Mouse (Mus musculus) R1 (cell line): Measurements from ENCODE around the gene Cchcr1.
A peak's percentile ranks its signal among the peaks of the same experiment; 100 is the strongest.

ENCODE experiments used
- DNase-seq: peaks from one replicate; pipeline ENCODE4 v3.0.0-alpha.2; 2018; ENCODE audit warnings: low read depth, low spot score

Cchcr1 gene

DNA sequence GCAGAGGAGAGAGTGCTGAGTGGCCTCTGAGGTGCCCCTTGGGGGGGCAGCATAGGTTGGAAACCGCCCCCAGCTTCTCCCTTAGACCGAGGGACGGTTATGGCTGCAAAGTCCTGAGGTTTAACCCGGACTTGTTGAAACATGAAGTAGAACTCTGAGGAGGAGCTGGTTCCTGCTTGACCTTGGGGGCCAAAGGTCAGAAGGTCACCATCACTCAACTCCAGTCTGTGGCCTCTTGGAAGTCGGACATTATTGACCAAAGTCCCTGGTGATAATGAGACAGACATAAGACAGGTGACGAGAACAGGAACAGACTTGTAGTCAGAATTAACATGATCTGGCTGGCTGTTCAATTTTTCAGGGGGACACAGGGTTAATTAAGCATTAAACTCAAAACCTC is 2.1 kb upstream of the Cchcr1 start:
- DNase-seq, result peak; percentile 62

DNA sequence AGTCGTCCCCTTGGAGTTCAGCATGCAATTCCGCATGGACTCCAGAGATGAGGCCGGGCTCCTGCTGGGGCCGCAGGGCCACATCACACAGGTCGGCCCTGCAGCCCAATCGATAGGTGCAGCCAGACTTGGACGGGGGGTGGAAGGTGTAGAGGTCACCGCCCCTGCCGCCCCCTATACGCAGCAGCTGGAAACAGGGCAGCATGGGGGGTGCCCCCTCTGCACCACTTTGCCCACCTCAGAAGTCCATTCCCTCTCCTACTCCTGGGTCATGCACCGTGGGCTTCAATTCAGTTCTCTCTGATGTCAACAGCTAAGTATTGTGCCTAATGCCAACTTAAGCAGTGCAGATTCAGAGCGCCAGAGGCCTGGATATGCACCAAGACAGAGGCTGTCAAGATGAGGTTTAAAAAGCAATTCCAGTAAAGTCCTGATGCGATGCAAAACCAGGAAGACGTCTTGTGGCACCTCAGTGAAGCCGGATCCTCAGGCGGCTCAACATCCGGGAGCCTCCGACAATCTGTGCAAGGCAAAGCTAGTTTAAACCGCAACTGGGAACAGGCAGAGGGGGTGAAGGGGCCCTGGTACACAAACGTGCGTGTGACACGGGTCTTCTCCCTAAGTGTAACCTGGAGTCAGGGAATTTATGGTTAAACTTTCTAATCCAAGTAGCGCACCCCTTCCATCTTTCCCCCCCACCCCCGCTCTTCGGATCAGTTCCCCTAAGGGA is 824 bp upstream of the Cchcr1 start:
- DNase-seq, result peak; percentile 80

DNA sequence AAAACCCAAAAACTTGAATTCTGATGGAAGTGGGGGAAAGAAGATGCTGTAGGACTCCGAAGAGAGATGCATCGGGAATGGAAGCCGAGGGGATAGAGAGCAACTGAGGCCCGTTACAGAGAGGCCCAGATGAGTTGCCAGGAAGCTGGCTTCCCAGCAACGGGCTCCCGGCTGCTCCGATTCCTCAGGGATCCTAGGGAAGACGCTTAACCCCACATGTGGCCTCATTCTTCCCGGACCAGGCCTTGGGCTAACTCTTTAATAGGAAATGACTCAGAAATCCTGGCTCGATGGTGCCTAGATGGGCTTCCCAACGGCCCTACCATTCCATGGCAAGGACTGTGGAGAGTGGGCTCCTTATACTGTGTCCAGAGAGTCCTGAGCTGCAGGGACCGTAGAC is 626 bp downstream of the Cchcr1 start:
- DNase-seq, result peak; percentile 58

DNA sequence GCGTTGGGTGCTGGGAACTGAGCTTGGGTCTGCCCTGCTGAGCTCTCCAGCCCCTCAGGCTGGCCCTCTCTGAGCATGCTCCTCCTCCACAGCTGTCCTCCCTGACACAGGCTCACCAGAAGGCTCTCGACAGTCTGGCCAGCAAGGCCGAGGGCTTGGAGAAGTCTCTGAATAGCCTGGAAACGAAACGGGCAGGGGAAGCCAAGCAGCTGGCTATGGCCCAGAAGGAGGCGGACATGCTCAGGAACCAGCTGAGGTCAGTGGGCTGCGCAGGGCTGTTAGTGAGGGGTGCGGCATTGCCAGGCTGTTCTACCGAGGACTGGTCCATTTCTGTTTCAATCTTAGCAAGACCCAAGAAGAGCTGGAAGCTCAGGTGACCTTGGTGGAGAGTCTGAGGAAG is 7.5 kb downstream of the Cchcr1 start:
- no peak for DNase-seq

DNA sequence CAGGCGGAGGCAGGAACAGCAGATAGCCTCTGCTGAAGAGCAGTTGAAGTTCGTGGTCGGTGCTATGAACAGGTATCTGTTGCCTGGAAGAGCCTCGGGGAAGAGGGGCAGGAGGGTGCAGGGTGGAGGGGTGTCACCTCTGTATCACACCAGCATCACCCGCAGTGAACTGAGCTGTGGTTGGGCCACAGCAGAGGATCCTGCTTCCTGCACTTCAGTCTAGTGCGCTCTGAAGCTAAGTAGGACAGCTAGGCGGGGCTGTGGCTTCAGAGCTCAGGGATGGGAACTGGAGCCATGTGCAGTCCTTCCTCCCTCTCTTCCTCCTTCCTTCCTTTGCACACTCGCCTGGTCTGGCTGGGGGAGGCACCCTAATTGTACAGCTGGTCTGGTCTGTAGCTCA is 9.7 kb downstream of the Cchcr1 start:
- no peak for DNase-seq

DNA sequence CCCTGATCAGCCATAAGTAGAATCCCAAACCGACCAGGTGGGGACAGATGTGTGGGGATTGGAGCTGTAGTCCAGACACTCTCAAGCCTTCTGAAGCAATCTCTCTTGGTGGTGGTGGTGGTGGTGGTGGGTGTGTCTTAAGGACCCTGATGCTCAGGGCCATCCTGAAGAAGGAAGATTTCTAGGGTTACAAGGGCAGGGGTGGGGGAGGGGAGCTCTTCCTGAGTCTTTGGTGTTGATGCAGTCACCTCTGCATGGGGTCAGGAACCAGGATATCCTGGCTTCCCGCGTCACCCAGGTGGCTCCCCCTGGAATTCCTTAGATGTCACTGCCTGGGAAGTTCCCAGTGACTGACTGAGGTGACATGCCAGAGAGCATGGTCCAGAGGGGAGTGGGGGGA is 15.5 kb downstream of the Cchcr1 start:
- DNase-seq, result peak; percentile 73

DNA sequence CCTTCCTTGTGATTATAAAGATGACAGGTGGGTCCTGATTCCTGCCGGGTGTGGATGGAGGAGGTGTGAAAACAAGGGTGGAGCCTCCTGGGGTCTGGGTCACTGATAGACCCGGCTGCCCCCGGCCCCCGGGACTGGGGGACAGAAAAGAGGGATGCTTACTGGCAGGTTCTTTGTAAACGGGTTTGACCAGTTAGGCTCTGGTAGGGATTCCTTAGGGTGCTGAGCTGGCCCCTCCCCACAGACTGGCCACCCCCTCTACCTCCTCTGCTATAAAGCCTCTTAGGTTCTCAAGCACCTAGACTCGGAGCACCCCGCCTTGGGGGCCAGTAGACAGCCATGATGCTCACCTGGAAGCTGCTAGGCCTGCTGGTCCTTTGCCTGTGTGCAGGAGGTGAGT is 16.0 kb downstream of the Cchcr1 start, which contains the start of gene Psors1c2:
TSS of gene Psors1c2 (plus strand) at position 301 of the 400 bp plus-strand sequence.
- DNase-seq, result no peak

DNA sequence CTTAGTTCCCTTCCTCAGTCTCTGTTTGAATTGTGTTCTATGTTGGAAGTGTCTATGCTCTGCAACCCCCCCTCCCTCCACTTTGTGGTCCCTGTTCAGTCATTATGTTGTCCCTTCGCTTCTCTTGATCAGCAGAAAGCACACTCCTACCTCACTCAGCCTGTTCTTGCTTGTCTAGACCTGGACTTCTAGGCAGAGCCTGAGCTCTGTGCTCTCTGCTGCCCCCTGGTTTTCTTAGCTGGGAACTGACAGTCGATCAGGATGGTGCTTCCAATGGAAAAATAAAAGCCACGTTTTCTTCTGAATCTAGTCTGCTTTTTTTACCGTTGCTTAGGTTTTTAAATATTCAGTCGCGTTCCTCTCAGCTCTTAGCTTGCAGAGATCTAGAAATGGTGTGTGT is 17.4 kb downstream of the Cchcr1 start:
- DNase-seq, result peak; percentile 86

DNA sequence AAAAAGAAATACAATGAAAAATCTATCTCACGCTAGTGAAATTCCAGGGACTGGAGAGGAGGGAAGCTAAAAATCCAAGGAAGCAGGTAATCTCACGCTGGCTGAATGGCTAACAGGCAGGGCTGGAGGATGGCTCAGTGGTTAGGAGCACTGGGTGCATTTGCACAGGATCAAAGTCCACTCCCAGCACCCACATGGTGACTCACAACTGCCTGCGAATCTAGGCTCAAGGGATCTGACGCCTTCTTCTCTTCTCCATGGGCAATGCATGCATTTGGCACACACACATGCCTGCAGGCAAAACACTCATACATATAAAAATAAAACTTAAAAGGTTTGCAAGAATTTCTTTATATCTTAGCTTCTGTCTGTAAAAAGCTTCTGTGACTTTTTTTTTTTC is 20.5 kb downstream of the Cchcr1 start:
- no peak for DNase-seq

DNA sequence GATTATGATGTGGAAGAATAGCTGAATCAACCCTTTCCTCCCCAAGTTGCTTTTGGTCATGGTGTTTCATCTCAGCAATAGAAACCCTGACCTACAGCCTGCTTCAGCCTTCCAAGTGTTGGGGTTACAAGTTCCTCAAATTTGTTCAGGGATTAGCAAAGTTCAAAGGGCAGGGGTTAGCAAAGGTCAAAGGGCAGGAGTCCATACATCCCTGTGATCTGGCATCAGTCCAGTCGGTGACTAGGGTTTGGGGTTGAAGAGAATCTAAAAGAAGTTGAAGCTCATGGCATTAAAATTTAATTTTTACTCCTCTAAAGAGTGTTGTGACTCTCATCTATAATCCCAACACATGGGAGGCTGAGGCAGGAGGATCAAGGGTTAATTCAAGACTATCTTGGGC is 21.6 kb downstream of the Cchcr1 start:
- no peak for DNase-seq

DNA sequence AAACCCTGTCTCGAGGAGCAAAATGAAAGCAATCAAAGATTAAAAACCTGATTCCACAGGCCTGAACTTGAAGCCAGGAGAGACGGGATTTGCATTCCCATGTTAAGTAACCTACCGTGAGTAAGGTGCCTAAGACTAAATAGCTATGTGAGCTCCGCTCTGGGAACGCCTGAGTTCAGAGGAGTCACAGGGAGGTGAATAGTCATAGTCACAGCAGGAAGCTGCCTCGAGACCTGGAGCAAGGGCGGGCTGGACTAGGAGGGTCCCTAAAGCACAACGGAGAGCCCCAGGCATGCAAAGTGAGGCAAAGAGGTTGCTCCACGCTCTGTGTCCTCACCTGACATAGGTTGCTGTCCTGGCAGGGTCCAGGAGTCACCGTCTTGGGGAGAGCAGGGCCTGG is 22.6 kb downstream of the Cchcr1 start:
- peak; percentile 70 for DNase-seq

DNA sequence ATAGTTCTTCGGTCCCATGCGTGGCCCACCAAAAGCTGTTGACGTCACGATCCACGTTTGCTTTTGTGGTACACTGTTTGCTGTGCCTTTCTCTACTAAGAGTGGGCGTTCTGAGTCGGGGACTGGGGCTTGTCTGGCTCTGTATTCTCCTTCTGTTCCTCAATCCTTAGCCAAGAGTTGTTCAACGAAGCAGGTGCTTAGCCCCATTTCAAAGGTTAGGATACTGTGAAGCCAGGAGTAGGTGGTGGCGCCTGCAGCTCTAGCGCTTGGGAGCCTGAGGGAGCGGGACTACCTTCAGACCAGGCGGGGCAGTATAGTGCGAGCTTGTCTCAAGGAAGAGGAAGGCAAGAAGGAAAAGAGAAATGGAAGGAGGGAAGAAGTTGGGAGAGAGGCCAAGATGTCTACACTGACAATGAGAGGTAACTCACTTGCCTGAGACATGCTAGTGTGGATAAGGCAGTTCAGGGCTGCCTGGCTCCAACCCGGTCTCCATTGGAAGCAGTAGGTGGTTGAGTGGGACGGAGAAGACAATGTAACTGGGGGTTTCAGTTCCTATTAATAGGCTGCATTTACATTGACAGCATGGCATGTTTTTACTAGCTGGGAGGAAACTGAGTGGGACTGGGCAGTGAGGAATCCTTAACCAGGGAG is 26.0 kb downstream of the Cchcr1 start:
- DNase-seq, result peak; percentile 90

DNA sequence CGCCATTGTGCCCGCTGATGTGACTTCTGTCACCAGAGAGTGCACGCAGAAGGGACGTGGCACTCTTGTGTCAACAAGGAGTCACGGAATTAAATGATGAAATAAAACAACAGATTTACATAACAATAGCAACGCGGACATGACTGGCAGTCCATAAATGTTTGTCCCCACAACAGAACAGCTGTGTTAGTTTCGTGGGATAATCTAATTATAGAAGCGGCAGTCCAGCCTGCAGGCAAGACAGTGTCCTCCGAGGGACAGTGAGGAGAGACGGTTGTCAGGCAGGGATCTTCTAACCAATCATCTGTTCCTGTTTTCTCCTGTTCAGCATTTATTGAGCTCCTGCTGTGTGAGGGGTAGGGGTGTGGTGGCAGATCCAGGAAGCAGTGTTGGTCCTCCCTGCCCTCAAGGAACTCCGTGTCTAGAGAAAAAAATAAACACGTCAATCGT is 26.5 kb downstream of the Cchcr1 start:
- peak; percentile 66 for DNase-seq

DNA sequence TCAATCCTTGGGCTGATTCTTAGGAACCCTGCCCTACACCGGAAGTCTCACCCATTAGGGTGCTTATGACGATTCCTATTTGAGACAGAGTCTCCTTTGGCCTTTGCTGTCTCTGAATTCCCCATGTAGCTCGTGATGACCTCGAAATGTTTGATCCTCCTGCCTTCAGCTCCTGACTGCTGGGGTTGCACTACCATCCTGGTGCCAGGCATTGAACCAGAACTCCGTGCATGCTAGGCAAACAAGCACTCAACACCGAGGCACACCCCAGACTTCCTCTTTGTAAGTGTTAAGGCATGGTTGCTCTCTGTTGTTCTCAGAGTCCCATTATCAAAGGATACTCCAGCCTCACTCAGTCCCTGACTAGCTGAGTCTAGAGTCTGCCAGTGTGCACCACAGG is 27.1 kb downstream of the Cchcr1 start:
- DNase-seq, result no peak

DNA sequence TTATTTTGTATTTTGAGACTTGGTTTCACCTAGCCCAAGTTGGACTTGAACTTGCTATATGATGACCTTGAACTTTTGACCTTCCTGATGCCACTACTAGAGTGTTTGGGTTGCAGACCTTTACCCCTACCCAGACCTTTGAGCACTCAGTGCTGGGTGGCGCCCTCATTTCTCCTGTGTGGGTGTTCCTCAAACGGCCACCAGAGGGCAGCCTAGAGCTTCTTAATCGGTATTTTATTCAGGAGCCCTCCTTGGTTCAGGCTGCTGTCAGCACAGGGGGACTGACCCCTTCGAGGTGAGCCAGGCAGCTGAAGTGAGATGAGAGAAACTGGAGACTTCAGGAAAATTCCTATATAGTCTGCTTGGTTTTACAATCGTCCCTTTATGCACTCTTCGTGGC is 27.8 kb downstream of the Cchcr1 start:
- DNase-seq, result peak; percentile 90

DNA sequence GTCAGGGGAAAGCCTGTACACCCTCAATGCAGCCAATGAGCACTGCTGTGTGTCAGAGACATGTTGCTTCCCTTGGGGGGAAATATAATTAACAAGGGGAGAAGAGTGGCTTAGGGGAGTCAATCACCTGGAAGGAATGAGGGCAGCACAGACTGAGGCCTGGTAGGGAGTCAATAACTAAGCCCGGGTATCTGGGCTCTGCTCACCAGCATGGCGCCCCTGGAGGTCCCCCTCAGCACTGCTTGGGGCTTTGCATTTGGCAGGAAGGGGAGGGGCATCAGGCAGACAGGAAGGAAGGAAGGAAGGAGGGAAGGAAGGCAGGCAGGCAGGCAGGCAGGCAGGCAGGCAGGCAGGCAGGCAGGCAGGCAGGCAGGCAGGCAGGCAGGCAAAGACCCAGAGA is 30.6 kb downstream of the Cchcr1 start:
- DNase-seq, result peak; percentile 94

DNA sequence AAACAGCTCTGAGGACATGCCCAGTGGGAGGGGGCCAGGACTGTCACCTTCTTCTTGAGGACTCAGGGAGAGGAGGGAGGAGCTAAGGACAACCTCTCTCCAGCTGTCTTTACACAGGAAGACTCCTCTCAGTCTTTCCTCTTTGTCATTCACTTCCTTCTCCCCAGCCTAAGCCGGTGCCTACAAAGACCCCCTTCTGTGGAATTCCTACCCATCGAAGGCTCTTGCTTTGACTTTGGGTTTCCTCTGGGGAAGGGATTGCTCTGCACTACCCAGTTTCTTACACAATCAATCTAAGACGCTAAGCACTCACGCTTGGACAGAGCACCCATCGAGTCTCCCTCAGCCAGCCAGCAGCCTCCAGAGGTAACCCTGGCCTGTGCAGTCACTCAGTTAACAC is 31.7 kb downstream of the Cchcr1 start:
- DNase-seq, result peak; percentile 93

DNA sequence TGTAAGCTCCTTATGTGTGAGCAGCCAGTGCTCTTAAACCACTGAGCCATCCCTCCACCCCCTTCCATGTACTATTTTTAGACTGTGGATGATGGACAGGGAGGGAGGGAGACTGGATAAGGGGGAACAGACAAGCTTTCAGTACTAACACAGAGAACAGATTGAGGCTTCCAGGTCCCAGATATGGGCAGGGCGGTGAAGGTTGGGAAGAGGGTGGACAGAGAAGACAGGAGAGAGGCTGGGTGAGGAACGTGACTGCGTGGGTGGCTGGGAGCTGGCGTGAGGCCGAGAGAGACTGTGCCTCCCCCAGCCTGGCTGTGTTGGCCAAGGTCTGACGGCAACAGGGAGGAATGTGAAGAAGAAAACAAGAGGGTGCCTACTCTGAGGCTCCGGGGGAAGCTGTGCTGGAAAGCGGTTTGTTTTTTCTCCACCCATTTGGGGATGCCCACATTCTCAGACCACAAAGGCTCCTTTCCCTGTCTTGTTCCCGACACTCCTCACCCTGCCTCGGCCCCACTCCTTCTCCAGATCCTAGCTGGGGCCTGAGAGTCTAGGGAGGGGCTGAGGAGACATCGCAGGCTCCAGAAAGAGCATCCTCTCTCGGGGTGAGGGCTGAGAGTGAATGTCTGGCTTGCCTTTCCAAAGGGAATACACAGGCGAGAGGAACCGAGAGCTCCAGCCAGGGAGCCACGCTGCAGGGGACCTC is 32.7 kb downstream of the Cchcr1 start:
- no peak for DNase-seq

DNA sequence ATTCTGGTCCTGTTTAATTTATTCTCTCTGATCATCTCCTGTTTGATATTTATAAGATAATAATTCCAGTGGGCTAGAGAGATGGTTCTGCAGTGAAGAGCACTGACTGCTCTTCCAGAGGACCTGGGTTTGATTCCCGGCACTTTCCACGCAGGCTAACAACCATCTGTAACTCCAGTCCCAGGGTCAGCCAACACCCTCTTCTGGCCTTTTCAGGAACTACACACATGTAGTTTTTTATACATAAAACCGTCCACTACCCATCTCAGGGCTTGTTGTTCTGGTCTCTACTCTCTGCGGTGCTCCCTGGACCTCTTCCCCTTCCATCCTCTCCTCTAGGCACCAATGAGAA is 33.2 kb downstream of the Cchcr1 start:
- peak; percentile 57 for DNase-seq

DNA sequence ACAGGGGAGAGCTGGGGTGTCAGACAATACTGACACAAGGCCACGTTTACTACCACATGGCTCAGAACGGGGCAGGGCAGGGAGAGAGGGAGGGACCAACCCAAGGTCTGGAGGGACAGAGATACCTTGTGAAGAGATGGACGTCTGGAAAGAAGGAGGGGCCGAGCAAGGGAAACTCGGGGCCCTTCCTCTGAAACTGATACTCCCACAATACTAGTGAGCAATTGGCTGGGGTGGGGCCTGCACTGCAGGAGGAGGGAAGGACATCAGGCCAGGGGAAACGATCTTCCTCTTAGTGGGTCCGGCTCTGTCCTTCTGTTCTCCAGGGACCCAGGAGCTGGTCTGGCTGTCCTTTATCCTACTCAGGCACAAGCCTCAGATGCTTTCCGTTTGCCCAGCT is 34.0 kb downstream of the Cchcr1 start:
- no peak for DNase-seq

DNA sequence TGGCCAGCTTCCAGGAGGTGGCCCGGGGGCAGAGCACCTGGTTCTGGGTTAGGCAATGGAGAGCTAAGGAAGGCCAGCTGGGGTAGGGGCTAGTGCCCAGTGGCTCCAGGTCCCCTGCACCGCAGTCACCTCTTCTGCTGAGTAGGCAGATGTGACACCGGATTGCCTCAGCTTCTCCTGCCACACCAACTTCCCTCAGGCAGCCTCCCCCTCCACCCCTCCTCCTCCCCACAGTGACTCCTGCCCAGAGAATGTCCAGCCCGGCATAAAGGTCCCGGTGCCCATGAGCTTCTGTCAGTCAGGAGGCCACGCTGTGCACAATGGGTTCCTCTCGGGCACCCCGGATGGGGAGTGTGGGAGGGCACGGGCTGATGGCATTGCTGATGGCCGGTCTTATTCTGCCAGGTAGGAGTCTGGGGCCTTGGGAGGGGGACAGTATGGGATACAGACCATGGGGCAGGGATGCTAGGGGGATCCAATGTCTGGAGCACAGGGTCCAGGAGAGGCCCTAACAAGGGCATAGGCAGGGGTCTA is 35.0 kb downstream of the Cchcr1 start, which contains the start of gene Cdsn:
TSS of gene Cdsn (plus strand) at position 248 of the 534 bp plus-strand sequence.
- DNase-seq, result no peak

DNA sequence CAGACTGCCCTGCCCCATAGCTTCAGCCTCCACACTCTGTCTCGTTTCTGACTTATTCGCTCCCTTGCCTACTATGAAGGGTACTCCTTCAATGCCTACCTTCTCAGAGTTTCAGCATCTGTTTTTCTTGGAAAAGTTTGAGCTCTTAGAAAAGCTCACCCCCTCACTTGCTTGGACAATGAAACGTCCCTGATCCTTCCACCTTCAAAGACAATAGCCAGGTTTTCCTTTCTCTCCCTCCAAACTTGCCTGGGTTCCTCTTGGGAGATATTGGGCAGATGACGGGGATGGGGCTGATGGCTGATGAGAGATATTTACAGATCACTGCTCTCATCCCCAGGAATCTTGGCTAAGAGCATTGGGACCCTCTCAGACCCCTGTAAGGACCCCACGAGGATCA is 37.4 kb downstream of the Cchcr1 start:
- DNase-seq, result no peak
